Comparison of ENCODE assay signal across 10 mouse cellular contexts in genomic region chr2:179722776-179723386, GRCm38 (mm10).
DNase-seq lines count a peak whose midpoint lies in the region; ATAC-seq and TF ChIP-seq lines count a peak whose summit lies in the region.
"Had no signal": no experiment of that assay in that cellular context is flagged by ENCODE, and none has a peak within 500 bp of the region (broad histone marks: within the 10 kb centered on the region; RNA-seq: fewer than 3 reads in every experiment).

No protein-coding gene starts in this region.

- no peaks in the 10 kb centered on the region for H3K27me3 ChIP-seq in intestine, postnatal 0 days (replicated peaks; ENCODE audit: control insufficient read depth, insufficient read depth, low read length)
- H3K27me3 ChIP-seq in intestine, embryonic 15.5 days (replicated peaks), result no peaks in the 10 kb centered on the region
- no peaks in the 10 kb centered on the region for H3K27me3 ChIP-seq in neural tube, embryonic 12.5 days (replicated peaks)
- no peaks in the 10 kb centered on the region for H3K27me3 ChIP-seq in hindbrain, embryonic 14.5 days (ENCODE audit: control insufficient read depth, insufficient read depth, low read length)
- H3K27me3 ChIP-seq: heart, embryonic 15.5 days; Patski had no signal

- 71% methylated on average over 4 of the region's 4 CpGs for WGBS in intestine, postnatal 0 days
- 67% methylated on average over 4 of the region's 4 CpGs for WGBS in intestine, embryonic 15.5 days
- WGBS in neural tube, embryonic 12.5 days, result 71% methylated on average over 4 of the region's 4 CpGs
- WGBS in hindbrain, embryonic 14.5 days, result 69% methylated on average over 4 of the region's 4 CpGs

- peak; percentile 56 for TF ChIP-seq CTCF in intestine, postnatal 0 days (IDR thresholded peaks at IDR 0.05; ENCODE audit: low read depth)

- DNase-seq in neural tube, embryonic 10.5 days (ENCODE audit: extremely low spot score, low spot score), result no peak
- no peak for DNase-seq in hindbrain, embryonic 14.5 days (ENCODE audit: low spot score)
- DNase-seq in left cerebral cortex, adult 9 months (ENCODE audit: low spot score in 2 of 2), result no peak
- DNase-seq: kidney, postnatal 25 days had no signal

- no peaks in the 10 kb centered on the region for H3K36me3 ChIP-seq in intestine, postnatal 0 days (ENCODE audit: control insufficient read depth, insufficient read depth)
- H3K36me3 ChIP-seq in intestine, embryonic 15.5 days, result no peaks in the 10 kb centered on the region
- H3K36me3 ChIP-seq in neural tube, embryonic 12.5 days, result no peaks in the 10 kb centered on the region
- H3K36me3 ChIP-seq in hindbrain, embryonic 14.5 days (replicated peaks; ENCODE audit: control insufficient read depth, insufficient read depth), result no peaks in the 10 kb centered on the region
- H3K36me3 ChIP-seq: heart, embryonic 15.5 days had no signal

- H3K4me3 ChIP-seq in intestine, postnatal 0 days (ENCODE audit: low read depth, low read length), result no peak overlapping the region
- no peak overlapping the region for H3K4me3 ChIP-seq in intestine, embryonic 15.5 days (replicated peaks)
- H3K4me3 ChIP-seq in neural tube, embryonic 12.5 days, result no peak overlapping the region
- no peak overlapping the region for H3K4me3 ChIP-seq in hindbrain, embryonic 14.5 days (replicated peaks; ENCODE audit: low read length)
- H3K4me3 ChIP-seq: heart, embryonic 15.5 days had no signal

- H3K9me3 ChIP-seq in intestine, postnatal 0 days (ENCODE audit: control insufficient read depth), result no peaks in the 10 kb centered on the region
- no peaks in the 10 kb centered on the region for H3K9me3 ChIP-seq in intestine, embryonic 15.5 days
- H3K9me3 ChIP-seq in neural tube, embryonic 12.5 days, result no peaks in the 10 kb centered on the region
- H3K9me3 ChIP-seq in hindbrain, embryonic 14.5 days (ENCODE audit: control insufficient read depth, low read length), result no peaks in the 10 kb centered on the region
- H3K9me3 ChIP-seq: heart, embryonic 15.5 days had no signal

- ATAC-seq in intestine, postnatal 0 days, result no peak
- no peak for ATAC-seq in intestine, embryonic 15.5 days
- ATAC-seq in neural tube, embryonic 12.5 days (ENCODE audit: low FRiP score, low read depth), result 0 out of 2 replicates have a peak, but pooled peaks have one; percentile 41
- 0 out of 2 replicates have a peak, but pooled peaks have one; percentile 28 for ATAC-seq in hindbrain, embryonic 14.5 days (ENCODE audit: low FRiP score)
- ATAC-seq in megakaryocyte progenitor cell, adult 5-6 weeks (replicated peaks; ENCODE audit: poor library complexity), result no peak
- ATAC-seq: Patski had no signal

- H3K4me2 ChIP-seq in intestine, postnatal 0 days (replicated peaks; ENCODE audit: low read depth), result no peak overlapping the region
- H3K4me2 ChIP-seq in intestine, embryonic 15.5 days (replicated peaks), result no peak overlapping the region
- no peak overlapping the region for H3K4me2 ChIP-seq in neural tube, embryonic 12.5 days (replicated peaks)
- H3K4me2 ChIP-seq in hindbrain, embryonic 14.5 days (replicated peaks), result no peak overlapping the region
- H3K4me2 ChIP-seq: heart, embryonic 15.5 days had no signal

- no peak overlapping the region for H3K9ac ChIP-seq in intestine, postnatal 0 days (ENCODE audit: low read depth, low read length)
- no peak overlapping the region for H3K9ac ChIP-seq in intestine, embryonic 15.5 days
- no peak overlapping the region for H3K9ac ChIP-seq in neural tube, embryonic 12.5 days
- no peak overlapping the region for H3K9ac ChIP-seq in hindbrain, embryonic 14.5 days
- H3K9ac ChIP-seq: heart, embryonic 15.5 days had no signal

- no peaks in the 10 kb centered on the region for H3K4me1 ChIP-seq in intestine, postnatal 0 days (replicated peaks; ENCODE audit: control insufficient read depth, insufficient read depth, low read length)
- H3K4me1 ChIP-seq in intestine, embryonic 15.5 days (replicated peaks), result no peaks in the 10 kb centered on the region
- H3K4me1 ChIP-seq in neural tube, embryonic 12.5 days, result 0 out of 2 replicates have a peak, but pooled peaks cover 6% of the 10 kb centered on the region
- H3K4me1 ChIP-seq in hindbrain, embryonic 14.5 days (replicated peaks; ENCODE audit: control insufficient read depth, insufficient read depth, low read length), result no peaks in the 10 kb centered on the region
- H3K4me1 ChIP-seq: heart, embryonic 15.5 days had no signal

- H3K27ac ChIP-seq in intestine, postnatal 0 days (ENCODE audit: low read depth, low read length), result no peak overlapping the region
- H3K27ac ChIP-seq in intestine, embryonic 15.5 days, result no peak overlapping the region
- H3K27ac ChIP-seq in neural tube, embryonic 12.5 days, result no peak overlapping the region
- H3K27ac ChIP-seq in hindbrain, embryonic 14.5 days, result no peak overlapping the region
- H3K27ac ChIP-seq: heart, embryonic 15.5 days had no signal

Comparison
In these comparisons a context has a peak if more than half of its experiments do, and no peak if none do; other contexts are left out.
1. ATAC-seq: peak in neural tube, embryonic 12.5 days (single experiment) and hindbrain, embryonic 14.5 days (single experiment); none in intestine, postnatal 0 days (single experiment), intestine, embryonic 15.5 days (single experiment) and megakaryocyte progenitor cell, adult 5-6 weeks (single experiment).